10 mouse cellular contexts compared by ENCODE assay signal in genomic region chr12:45072185-45072584, GRCm38 (mm10). TPM values are rescaled to one million over a fixed set of nuclear protein-coding genes. Genes with fewer than 3 reads are reported as not detected.
DNase-seq lines count a peak whose midpoint lies in the region; ATAC-seq and TF ChIP-seq lines count a peak whose summit lies in the region.
"Had no signal": no experiment of that assay in that cellular context is flagged by ENCODE, and none has a peak within 500 bp of the region (broad histone marks: within the 10 kb centered on the region; RNA-seq: fewer than 3 reads in every experiment).

No protein-coding gene starts in this region.

- H3K4me2 ChIP-seq in embryonic facial prominence, embryonic 14.5 days (ENCODE audit: low read depth, low read length) = peak overlapping the region; percentile 87; the same call in 1 of the 2 replicates
- peak overlapping the region; percentile 99 for H3K4me2 ChIP-seq in midbrain, embryonic 15.5 days

- TF ChIP-seq CTCF in layer of hippocampus, adult 2 months (conservative IDR thresholded peaks at IDR 0.05) = peak; percentile 58

- H3K36me3 ChIP-seq in embryonic facial prominence, embryonic 14.5 days (ENCODE audit: control insufficient read depth, insufficient read depth, low read length) = no peaks in the 10 kb centered on the region
- no peaks in the 10 kb centered on the region for H3K36me3 ChIP-seq in embryonic facial prominence, embryonic 10.5 days (replicated peaks)
- no peaks in the 10 kb centered on the region for H3K36me3 ChIP-seq in midbrain, embryonic 15.5 days (replicated peaks)
- H3K36me3 ChIP-seq: liver, embryonic 13.5 days; neural tube, embryonic 13.5 days had no signal

- no peak overlapping the region for H3K9ac ChIP-seq in embryonic facial prominence, embryonic 14.5 days (ENCODE audit: low read depth, low read length)
- H3K9ac ChIP-seq in midbrain, embryonic 15.5 days = no peak overlapping the region
- H3K9ac ChIP-seq: liver, embryonic 13.5 days; neural tube, embryonic 13.5 days had no signal

- H3K4me1 ChIP-seq in embryonic facial prominence, embryonic 14.5 days (ENCODE audit: control insufficient read depth, insufficient read depth, low read length) = peaks cover 24% of the 10 kb centered on the region
- H3K4me1 ChIP-seq in embryonic facial prominence, embryonic 10.5 days = peaks cover 34% of the 10 kb centered on the region
- peaks cover 29% of the 10 kb centered on the region for H3K4me1 ChIP-seq in midbrain, embryonic 15.5 days
- H3K4me1 ChIP-seq: liver, embryonic 13.5 days had no signal

- no peaks in the 10 kb centered on the region for H3K9me3 ChIP-seq in embryonic facial prominence, embryonic 14.5 days (ENCODE audit: control insufficient read depth, low read length)
- H3K9me3 ChIP-seq in embryonic facial prominence, embryonic 10.5 days = no peaks in the 10 kb centered on the region
- no peaks in the 10 kb centered on the region for H3K9me3 ChIP-seq in midbrain, embryonic 15.5 days
- H3K9me3 ChIP-seq: liver, embryonic 13.5 days; neural tube, embryonic 13.5 days had no signal

- H3K4me3 ChIP-seq in embryonic facial prominence, embryonic 14.5 days (ENCODE audit: low read depth, low read length) = no peak overlapping the region
- no peak overlapping the region for H3K4me3 ChIP-seq in embryonic facial prominence, embryonic 10.5 days
- H3K4me3 ChIP-seq in layer of hippocampus, adult 2 months = peak overlapping the region; percentile 85
- H3K4me3 ChIP-seq in midbrain, embryonic 15.5 days = no peak overlapping the region

- DNase-seq in embryonic facial prominence, embryonic 14.5 days (ENCODE audit: low spot score) = no peak
- DNase-seq in embryonic facial prominence, embryonic 10.5 days (ENCODE audit: low spot score) = no peak
- no peak for DNase-seq in layer of hippocampus, adult 2 months (ENCODE audit: low spot score in 2 of 2)
- no peak for DNase-seq in layer of hippocampus, adult 11-12 months (ENCODE audit: low spot score)
- peak; percentile 38 for DNase-seq in kidney, adult 11 months
- DNase-seq in yolk sac, embryonic 10.5 days (ENCODE audit: low spot score) = no peak
- no peak for DNase-seq in lung, postnatal 25 days (ENCODE audit: low spot score)
- DNase-seq: liver, embryonic 13.5 days had no signal

- no peak for ATAC-seq in embryonic facial prominence, embryonic 14.5 days (ENCODE audit: low read depth)
- no peak for ATAC-seq in midbrain, embryonic 15.5 days (replicated peaks)

- 68% methylated on average over 3 of the region's 3 CpGs for WGBS in embryonic facial prominence, embryonic 14.5 days
- WGBS in embryonic facial prominence, embryonic 10.5 days = 63% methylated on average over 3 of the region's 3 CpGs
- 52% methylated on average over 3 of the region's 3 CpGs for WGBS in midbrain, embryonic 15.5 days

- H3K27me3 ChIP-seq in embryonic facial prominence, embryonic 14.5 days (replicated peaks; ENCODE audit: control insufficient read depth, insufficient read depth, low read length) = peaks cover 8% of the 10 kb centered on the region; the same call in 1 of the 2 replicates
- peaks cover 29% of the 10 kb centered on the region for H3K27me3 ChIP-seq in embryonic facial prominence, embryonic 10.5 days (replicated peaks; ENCODE audit: low read depth, poor library complexity, severe bottlenecking)
- peaks cover 3% of the 10 kb centered on the region; the same call in 1 of the 2 replicates for H3K27me3 ChIP-seq in midbrain, embryonic 15.5 days (replicated peaks)

- H3K27ac ChIP-seq in embryonic facial prominence, embryonic 14.5 days (replicated peaks; ENCODE audit: low read depth, low read length) = no peak overlapping the region
- no peak overlapping the region for H3K27ac ChIP-seq in embryonic facial prominence, embryonic 10.5 days (replicated peaks)
- peak overlapping the region; percentile 97 for H3K27ac ChIP-seq in layer of hippocampus, adult 2 months
- H3K27ac ChIP-seq in midbrain, embryonic 15.5 days = no peak overlapping the region
- H3K27ac ChIP-seq: liver, embryonic 13.5 days; neural tube, embryonic 13.5 days had no signal

RNA-seq across cellular contexts. Expression of gene Stxbp6, which starts 2.3 kb away (rescaled TPM):
- polyA plus RNA-seq in embryonic facial prominence, embryonic 14.5 days (2014; fragmentation: Nextera tagmentation; extraction: Ambion mirVana) = 7.5 and 8.3 TPM in 2 replicates
- polyA plus RNA-seq in embryonic facial prominence, embryonic 10.5 days (2016; fragmentation: Nextera tagmentation; extraction: Ambion mirVana) = 10.2 and 11.9 TPM in 2 replicates
- 100 to 1,000 TPM in 1 of 2 experiments, 10 to 100 TPM in 1; 83.6 to 100 TPM for total RNA-seq in layer of hippocampus, adult 2 months (2021)
- 17.8 and 18.0 TPM in 2 replicates for polyA plus RNA-seq in midbrain, embryonic 15.5 days (2015; fragmentation: Nextera tagmentation; extraction: Ambion mirVana)
